Mouse (Mus musculus) E14TG2a.4 (cell line): Measurements from ENCODE around the gene Ripor3.

Source experiments
- H3K27me3 ChIP-seq: 2 replicates; pipeline ENCODE4 v1.6.1; 2014; ENCODE audit warnings: low read length, control low read depth; ENCODE audit not compliant: insufficient read depth
- H3K36me3 ChIP-seq: 2 replicates; pipeline ENCODE4 v1.6.1; 2014; ENCODE audit warnings: low read length, control low read depth; ENCODE audit not compliant: insufficient read depth
- H3K4me1 ChIP-seq: replicated peaks from 2 replicates; pipeline ENCODE4 v1.6.1; 2014; ENCODE audit warnings: low read depth, low read length, control low read depth
- H3K4me3 ChIP-seq: replicated peaks from 2 replicates; pipeline ENCODE4 v1.5.1; 2014; ENCODE audit warnings: mild to moderate bottlenecking, low read length
- H3K9me3 ChIP-seq: 2 replicates; pipeline ENCODE4 v1.6.1; 2014; ENCODE audit warnings: low read length, control low read depth
- CTCF ChIP-seq: conservative IDR thresholded peaks from 2 replicates; pipeline ENCODE4 v1.5.1; 2014; ENCODE audit warnings: low read length
- NANOG ChIP-seq: IDR thresholded peaks from 2 replicates; pipeline ENCODE4 v1.6.1; 2014; ENCODE audit warnings: borderline replicate concordance, low read length, mixed read lengths
- POU5F1 ChIP-seq: IDR thresholded peaks from 2 replicates; pipeline ENCODE4 v1.6.1; 2014; ENCODE audit warnings: low read length, borderline replicate concordance

The Ripor3 gene

DNA sequence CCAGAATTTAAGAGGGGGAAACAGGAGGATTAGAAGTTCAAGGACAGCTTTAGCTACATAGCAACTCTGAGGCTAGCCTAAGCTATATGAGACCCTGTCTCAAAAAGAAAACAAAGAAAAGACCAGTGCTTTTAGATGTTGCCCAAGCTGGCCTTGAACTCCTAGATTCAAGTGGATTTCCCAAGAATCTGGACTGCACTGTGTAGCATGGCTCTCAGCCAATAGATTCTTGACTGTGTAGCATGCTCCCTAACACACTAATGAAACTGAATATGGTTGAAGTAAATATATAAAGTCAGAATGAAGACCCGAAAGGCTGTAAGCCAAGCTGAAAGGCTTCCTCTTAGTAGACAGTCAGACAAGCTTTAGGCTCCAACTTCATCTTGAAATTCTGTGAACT lies 41.7 kb upstream of the Ripor3 start:
- Histone ChIP-seq H3K36me3 (no peaks in the 10 kb centered on the region), H3K4me3 (no peak overlapping the region), H3K9me3 (no peaks in the 10 kb centered on the region), H3K27me3 (peaks cover 59% of the 10 kb centered on the region), H3K4me1 (peaks cover 23% of the 10 kb centered on the region)
- no peak for TF ChIP-seq POU5F1
- TF ChIP-seq NANOG = no peak
- TF ChIP-seq CTCF = no peak

DNA sequence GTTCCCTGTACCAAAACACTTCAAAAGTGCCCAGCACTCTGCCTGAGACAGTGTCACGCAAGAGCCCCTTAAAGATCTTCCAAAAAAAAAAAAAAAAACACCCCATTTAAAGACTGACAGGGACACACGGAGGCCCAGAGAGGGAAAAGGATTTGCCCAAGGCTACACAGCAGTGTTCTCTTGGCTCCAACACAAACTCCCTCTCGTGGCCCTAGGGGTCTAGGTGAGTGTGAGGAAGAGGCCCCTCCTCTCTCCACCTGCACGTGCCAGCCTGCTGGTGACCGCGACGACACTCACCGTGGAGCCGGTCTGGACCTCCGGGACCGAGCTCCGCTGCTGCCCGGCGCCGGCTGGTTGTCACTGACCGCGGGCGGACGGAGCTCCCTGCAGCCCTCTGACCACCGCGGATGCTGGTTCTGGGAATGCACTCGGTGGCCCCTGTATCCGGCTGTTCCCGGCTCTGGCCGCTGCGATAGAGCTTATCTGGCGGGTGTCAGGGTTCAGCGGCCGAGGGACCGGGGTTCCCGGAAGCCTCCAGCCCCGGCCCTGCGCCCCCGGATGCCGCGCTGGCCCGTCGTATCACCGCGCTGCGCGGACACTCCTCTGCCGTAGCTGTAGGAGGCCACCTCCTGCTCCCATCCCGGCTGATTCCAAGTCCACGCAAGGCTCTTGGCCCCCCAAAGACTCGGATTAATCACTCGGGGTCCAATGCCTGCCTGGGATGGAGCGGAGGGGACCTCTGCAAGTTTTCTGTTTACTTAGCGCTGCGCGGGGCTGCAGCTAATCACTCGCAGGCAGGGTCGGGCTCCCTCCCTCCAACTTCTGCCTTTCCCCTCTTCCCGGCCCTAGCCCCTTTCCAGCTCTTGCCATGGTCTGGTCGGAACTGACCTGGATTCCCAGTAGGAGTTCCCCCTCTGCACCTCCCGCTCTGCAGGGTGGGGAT lies 39.9 kb upstream of the Ripor3 start:
- Histone ChIP-seq H3K4me3 (peak overlapping the region; percentile 83), H3K9me3 (no peaks in the 10 kb centered on the region), H3K36me3 (no peaks in the 10 kb centered on the region), H3K4me1 (peaks cover 24% of the 10 kb centered on the region), H3K27me3 (peaks cover 55% of the 10 kb centered on the region)
- TF ChIP-seq NANOG (no peak), POU5F1 (no peak), CTCF (no peak)

DNA sequence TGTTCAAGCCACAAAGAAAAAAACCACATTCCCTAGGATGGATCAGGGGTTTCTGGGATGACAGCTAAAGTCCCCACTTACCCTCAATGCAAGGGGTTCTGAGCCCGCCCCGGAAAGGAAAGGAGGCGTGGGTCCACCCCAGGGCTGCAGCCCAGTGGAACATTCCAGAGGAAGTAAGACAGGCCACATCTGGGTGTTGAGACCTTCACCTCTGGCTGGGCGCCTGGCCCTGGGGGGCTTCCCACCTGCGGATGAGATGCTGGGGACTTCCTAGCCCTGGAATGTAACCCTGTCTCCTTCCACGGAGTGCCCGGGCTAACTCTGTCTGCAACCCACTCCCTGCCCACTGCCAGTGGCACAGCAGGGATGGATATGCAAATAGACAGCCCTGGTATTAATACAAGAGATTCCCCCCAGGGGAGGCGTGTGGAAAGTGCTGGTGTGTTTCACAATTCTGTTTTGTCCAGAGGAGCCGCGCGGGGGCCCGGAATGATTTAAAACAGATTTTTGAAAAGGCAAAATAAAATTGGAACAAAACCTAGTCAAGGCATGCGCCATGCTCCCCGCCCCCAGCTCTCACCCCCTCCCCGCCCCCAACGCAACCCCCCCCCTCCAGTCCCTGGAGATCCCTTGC lies 38.7 kb upstream of the Ripor3 start:
- H3K4me1 ChIP-seq = peaks cover 31% of the 10 kb centered on the region
- H3K4me3 ChIP-seq = peak overlapping the region; percentile 26; the same call in 1 of the 2 replicates
- no peaks in the 10 kb centered on the region for H3K36me3 ChIP-seq
- H3K9me3 ChIP-seq = no peaks in the 10 kb centered on the region
- H3K27me3 ChIP-seq = peaks cover 59% of the 10 kb centered on the region
- TF ChIP-seq POU5F1 = no peak
- no peak for TF ChIP-seq NANOG
- TF ChIP-seq CTCF = no peak

DNA sequence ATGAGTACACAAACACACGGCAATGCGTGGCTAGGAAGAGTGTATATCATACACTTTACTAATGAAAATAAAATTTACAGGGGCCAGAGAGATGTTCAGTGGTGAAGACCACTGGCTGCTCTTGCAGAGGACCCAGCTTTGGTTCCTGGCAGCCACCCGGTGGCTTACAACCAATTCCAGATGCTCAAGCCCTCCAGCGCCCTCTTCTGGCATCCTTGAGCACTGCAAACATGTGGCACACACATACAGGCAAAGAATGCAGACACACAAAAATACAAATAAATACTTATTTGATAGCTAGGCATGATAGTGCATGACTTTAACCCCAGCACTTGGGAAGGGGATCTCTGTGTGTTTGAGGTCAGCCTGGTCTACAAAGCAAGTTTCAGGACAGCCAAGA lies 36.0 kb upstream of the Ripor3 start:
- Histone ChIP-seq H3K4me3 (no peak overlapping the region), H3K27me3 (peaks cover 52% of the 10 kb centered on the region), H3K4me1 (peaks cover 31% of the 10 kb centered on the region), H3K9me3 (no peaks in the 10 kb centered on the region), H3K36me3 (no peaks in the 10 kb centered on the region)
- TF ChIP-seq POU5F1 (no peak), CTCF (peak; percentile 87)

DNA sequence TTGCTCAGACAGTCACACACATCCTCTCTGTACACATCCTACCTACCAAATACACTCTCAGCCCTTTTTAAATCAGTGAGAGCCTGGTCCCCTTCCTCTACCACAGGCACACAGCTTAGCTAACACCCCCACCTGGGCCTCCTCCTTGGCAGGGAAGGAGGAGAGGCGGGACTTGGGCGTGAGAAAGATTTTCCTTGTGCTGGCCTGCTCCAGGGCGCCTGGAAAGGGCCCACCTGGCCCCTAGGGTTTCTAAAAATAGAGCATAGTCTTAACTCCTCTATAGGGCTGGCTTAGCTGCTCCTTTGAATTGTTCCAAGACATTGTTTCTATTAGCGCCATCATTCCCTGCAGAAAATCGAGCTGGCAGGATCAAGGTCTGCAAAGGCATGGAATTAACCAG lies 35.4 kb upstream of the Ripor3 start:
- no peaks in the 10 kb centered on the region for H3K9me3 ChIP-seq
- H3K4me3 ChIP-seq = no peak overlapping the region
- H3K4me1 ChIP-seq = peaks cover 31% of the 10 kb centered on the region
- no peaks in the 10 kb centered on the region for H3K36me3 ChIP-seq
- peaks cover 45% of the 10 kb centered on the region for H3K27me3 ChIP-seq
- no peak for TF ChIP-seq CTCF
- no peak for TF ChIP-seq NANOG
- TF ChIP-seq POU5F1 = no peak

DNA sequence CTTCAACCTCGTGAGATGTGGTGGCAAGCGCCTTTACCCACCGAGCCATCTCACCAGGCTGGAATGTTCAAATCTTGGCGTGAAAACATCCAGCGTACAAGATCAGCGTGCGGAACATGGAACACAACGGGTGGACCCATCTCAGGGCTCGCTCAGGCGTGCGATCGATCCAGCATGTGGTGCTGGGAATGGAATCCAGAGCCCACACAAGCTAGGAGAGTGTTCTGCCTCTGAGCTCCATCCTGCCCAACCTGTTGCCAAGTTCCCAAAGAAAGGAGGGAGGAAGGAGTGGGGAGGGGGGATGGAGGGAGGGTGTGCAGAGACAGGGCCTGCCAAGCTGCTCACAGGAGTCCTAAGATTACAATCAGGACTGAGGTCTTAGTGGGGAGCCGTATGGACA lies 34.9 kb upstream of the Ripor3 start:
- Histone ChIP-seq H3K4me1 (peaks cover 31% of the 10 kb centered on the region), H3K9me3 (no peaks in the 10 kb centered on the region), H3K4me3 (no peak overlapping the region), H3K36me3 (no peaks in the 10 kb centered on the region), H3K27me3 (peaks cover 40% of the 10 kb centered on the region)
- TF ChIP-seq CTCF = no peak
- TF ChIP-seq POU5F1 = no peak
- no peak for TF ChIP-seq NANOG

DNA sequence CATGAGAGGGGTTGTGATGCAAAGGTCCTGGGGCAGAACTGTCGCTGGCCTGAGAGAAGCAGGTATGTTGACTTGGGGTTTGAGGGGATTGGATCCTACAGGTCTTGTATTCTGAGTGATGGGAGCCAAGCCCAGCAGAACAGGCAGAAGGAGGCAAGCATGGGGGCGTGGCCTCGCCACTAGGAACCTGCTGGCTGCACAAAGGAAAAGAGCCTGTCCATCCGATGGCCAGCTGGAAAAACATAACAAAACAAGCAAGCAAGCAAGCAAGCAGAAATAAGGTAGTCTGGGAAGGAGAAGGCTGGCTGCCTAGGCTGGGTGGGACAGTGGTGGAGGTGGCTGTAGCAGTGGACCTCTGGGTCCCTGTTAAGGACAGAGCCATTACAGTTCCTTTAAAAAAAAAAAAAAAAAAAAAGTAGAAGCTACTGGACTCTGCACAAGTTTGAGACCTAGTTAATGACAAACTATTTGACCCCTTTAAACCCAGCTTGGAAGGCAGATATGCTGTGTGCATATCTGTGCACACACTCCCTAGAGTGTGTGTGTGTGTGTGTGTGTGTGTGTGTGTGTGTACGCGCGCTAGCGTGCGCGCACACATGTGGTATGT lies 34.4 kb upstream of the Ripor3 start:
- Histone ChIP-seq H3K4me1 (peaks cover 27% of the 10 kb centered on the region), H3K36me3 (no peaks in the 10 kb centered on the region), H3K4me3 (no peak overlapping the region), H3K27me3 (peaks cover 35% of the 10 kb centered on the region), H3K9me3 (no peaks in the 10 kb centered on the region)
- TF ChIP-seq POU5F1 = no peak
- TF ChIP-seq NANOG = no peak
- no peak for TF ChIP-seq CTCF

DNA sequence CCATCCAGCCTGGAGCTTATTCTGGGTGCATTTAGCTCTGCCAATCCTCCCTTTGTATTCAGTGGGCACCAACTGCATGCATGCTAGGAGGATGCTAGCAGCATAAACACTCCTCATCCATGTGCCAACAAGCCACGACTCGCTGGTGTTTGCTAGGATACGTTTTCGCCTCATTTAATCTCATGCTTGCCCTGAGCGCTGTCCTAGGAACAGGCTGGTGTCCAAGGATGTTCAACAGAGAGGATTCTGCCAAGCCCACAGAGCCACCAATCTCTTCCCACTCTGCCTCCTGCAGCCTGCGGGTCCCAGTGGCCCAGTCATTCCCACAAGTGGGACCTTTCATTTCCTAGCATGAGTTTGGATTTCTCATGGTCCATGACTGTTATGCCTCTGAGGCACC lies 31.6 kb upstream of the Ripor3 start:
- no peaks in the 10 kb centered on the region for H3K9me3 ChIP-seq
- TF ChIP-seq POU5F1 (no peak), CTCF (no peak), NANOG (no peak)
- H3K4me1 ChIP-seq = peaks cover 24% of the 10 kb centered on the region
- H3K4me3 ChIP-seq = no peak overlapping the region
- no peaks in the 10 kb centered on the region for H3K36me3 ChIP-seq
- peaks cover 11% of the 10 kb centered on the region for H3K27me3 ChIP-seq
